Mouse (Mus musculus) yolk sac, embryonic 10.5 days (tissue): ENCODE data around the gene B4galt5.

Experiments used
- DNase-seq: peaks from one replicate; pipeline ENCODE4 v3.0.0-alpha.2; 2017; ENCODE audit warnings: low spot score

B4galt5 gene

DNA sequence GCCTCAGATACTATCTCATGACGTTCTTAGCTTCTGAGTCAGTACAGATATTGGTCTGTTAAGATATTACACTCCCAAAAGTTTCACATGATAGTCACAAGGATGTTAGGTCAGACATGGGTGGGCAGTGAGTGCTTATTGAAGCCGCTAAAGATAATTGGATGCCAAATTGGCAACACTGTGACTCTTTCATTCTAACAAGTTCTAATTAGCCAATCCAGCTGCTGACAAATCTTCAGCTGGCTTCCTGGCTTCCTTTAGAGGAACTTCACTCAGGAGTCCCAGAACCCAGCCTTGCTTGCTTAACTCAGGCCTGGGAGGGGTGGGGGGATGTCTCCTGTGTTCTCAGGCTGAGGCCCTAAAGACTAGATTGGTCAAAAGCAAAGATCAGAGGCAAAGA lies 9.5 kb upstream of the B4galt5 start:
- no peak for DNase-seq

DNA sequence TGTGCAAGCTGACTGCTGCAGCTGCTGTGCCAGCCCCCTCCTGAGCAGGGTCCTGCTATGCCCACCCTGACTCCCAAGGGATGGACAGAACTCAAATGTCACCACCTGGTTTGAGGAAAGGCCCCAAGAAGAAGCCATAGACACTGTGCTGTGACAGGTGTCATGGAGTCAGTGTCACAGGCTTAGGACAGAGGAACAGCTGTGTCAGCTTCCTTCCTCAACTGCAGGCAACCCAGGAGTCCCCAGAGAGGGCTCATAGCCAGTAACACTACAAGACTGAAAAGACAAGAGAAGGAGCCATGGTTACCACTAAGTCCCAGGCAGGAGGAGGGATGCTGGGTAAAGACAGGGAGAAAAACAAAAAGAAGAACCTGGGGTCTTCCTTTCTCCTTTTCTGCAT lies 7.9 kb upstream of the B4galt5 start:
- DNase-seq = no peak

DNA sequence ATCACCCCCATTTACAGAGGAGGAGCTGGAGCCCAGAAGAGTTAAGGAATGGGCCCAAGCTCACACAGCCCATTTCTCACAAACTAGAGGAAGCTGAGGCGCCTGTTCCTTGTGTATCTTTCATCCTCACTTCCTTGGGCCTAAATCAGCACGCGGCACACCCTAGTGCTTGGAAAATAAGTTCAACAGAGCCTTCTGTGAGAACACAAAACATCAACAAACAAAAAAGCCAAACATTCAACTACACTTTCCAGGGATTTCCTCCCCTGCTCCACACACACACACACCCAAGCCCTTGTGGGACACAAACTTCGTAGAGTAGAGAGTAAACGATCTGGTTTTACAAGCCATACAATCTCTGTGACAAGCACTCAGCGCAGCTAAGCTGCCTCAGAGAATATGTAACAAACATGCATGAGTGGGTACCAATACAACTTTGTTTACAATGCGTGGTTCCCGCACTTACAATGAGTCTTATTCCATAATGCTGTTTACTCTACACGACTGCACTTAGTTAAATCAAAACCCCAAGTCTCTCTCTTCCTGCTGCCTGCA lies 5.7 kb upstream of the B4galt5 start:
- no peak for DNase-seq

DNA sequence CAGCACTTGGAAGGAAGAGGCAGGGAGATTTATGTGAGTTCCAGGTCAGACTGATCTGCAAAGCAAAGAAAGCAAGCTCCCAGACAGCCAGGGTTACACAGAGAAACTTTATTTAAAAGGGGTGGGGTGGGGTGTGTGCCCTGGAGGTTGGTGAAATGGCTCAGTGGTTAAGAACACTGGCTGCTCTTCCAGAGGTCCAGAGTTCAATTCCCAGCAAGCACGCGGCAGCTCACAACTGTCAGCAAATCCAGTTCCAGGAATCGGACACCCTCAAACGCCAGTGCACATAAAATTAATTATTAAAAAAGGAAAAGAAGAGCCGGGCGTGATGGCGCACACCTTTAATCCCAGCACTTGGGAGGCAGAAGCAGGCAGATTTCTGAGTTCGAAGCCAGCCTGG lies 5.1 kb upstream of the B4galt5 start:
- DNase-seq = peak; percentile 74

DNA sequence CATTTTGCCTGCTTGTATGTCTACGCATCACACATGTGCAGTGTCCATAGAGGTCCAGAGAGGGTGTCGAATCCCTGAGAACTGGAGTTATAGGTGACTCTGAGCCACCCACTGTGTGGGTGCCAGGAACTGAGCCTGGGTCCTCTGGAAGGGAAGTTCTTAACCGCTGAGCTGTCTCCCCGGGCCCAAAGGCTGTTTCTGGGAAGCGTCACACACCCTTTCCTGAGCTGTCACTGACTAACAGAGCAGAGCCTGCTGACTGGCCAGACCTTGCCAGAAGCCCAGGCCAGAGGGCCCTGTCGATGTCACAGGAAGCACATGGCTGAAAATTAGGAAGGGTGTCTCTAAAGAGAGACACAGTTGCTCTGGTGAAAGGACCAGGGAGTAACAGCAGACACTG lies 3.5 kb upstream of the B4galt5 start:
- no peak for DNase-seq

DNA sequence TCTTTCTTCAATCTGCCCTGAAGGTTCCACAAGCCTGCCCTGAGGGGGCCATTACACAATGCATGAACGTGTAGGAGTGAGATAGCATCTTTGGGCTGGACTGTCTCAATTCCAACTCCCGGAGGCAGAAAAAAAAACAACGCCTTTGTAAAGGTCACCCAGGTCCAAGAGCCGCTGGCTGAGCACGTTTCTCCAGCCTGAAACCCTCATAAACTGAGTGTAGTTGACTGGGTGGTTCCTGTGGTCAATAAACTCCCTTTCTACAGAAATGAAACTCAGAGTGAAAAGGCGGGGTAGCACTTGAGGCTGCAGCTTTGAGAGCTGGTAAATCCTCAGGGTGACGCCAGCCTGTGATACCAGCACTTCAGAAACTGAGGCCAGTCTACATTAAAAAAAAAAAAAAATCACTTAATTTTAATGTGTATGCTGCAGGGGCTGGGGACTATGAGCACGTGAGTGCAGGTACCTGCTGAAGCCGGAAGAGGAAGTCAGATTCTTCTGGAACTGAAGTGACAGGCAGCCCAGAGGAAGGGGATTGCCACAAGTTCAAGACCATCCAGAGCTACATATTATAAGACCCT lies 2.5 kb upstream of the B4galt5 start:
- peak; percentile 74 for DNase-seq

DNA sequence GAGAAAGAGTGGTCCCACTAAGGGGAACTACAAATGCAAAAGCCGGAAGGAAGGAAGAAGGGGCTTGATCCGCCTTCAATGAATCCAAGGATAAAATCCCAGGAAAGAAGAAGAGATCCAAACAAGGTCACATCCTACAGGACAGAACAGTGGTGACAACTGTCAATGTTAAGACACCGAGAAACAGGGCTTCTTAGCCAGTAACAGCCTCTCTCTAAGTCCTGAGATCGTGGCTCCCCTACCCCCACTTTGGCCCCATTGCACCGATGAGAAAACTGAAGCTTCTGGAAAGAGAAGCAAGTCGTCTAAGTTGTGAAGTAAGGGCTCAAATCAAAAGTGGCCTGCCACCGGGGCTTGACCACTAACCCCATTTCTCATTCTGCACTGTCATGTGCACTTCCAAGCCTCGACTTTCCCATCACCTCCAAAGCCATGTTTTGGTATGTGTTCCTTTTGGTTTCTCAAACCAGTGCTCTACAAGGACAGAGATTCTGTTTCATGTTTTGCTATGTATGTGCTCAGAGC lies 1.2 kb upstream of the B4galt5 start:
- DNase-seq = no peak

DNA sequence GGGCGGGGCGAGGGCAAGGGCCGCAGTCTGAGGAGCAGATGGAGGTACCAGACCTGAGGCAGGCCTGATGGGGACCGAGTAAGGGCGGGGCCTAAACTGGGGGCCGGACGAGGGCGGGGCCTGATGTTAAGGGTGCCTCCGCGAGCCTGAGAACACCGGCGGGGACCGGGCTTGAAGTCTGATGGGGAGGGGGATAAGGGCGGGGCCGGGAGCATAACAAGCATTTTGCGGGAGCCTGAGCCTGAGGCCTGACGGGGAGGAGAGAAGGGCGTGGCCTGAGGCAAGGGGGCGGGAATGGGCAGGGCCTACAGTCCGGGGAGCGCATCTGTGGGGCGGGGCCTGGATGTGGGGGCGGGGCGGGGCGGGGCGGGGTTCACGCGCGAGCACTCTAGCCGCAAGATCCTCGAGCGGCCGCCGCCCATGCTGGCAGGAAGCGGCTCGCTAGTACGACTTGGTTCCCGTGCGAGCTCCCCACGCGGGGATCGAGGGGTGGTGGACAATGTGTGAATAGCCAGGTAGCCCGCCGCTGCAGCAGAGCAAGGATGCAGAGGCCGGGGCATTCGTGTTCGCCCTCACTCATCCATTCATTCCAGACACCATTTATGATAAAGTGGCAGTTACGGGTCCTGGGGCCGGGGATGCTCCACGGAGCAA lies 427 bp upstream of the B4galt5 start:
- peak; percentile 100 for DNase-seq

DNA sequence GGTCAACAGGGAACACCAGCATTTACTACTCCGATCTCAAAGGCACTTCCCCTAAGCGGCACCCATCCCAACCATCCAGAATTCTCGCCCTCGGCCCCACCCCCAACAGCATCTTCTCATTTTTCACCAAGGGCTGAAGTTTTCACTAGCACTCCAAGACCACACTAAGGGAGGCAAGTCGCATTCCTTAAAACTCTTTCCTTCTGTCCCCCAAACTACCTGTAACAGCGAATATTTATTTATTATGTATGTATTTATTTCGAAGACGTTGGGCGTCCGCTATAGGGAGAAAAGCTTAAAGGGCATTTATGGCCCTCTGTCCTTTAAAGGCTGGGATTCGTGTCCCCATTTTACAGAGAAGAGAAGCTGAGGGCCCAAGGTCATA lies 1.0 kb downstream of the B4galt5 start:
- peak; percentile 52 for DNase-seq

DNA sequence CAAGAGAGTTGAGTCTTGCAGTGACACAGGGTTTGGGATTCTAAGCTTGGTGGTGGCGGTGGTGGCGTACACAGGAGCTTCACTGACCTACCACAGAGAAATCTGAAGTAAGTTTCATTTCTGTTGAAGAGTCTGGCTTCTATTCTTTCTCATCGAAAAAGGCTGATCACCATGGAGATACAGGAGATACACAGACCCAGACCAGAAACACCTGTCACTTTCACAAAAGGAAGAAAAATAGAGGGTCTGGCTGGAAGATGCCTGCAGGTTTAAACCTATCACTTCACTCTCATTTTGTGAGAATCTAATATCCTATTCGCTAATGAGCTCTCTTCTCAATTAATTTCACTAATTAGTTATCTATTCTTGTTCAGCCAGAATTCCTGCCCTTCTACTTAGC lies 1.6 kb downstream of the B4galt5 start:
- no peak for DNase-seq

DNA sequence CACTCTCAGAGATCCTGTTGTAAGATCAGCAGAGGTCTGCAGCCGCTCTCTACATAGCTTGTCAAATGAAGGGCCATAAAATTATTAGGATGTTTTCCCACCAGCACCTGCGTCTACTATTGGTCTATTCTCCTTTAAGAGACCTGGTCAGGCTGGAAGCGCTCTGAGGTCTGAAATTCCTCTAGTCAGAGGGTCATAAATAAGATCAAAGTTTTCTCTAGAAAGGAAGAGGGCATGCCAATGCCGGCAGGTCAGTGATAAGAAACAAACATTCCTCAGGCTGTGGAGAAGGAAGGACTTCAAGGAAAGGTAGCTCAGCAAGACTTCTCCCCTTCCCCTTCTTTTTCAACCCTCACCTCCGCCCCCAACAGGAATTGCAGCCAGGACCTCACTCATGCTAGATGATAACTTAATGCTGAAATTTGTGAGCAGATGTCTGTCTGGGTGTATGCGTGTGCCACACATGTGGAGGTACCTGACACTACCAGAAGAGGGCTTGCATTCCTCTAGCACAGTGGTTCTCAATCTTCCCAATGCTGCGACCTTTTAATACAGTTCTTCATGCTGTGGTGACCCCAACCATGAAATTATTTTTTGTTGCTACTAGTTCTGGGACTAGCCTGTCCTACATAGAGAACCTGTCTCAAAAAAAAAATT lies 3.3 kb downstream of the B4galt5 start:
- peak; percentile 75 for DNase-seq

DNA sequence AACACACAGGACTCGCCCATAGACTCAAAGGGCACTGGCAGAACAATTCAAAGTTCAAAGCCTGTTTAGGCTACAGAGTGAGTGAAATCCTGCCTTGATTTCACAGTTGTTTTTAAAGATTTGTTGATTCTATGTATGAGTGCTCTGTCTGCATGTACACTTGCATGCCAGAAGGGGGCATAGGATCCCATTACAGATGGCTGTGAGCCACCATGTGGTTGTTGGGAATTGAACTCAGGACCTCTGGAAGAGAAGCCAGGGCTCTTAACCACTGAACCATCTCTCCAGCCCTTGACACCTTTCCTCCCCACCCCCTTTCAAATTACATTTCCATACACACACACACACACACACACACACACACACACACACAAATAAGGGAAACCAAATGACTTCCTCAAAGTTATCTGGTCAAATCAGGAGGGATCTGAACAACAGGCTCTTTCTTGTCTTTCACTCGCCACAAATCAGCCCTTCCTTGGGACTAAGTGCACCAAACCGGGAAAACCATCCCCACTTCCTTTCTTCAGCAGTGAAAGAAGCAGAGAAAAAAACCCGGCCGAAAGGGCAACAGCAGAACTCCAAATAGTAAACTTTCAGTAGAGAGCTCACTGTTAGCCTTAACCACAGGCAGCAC lies 4.0 kb downstream of the B4galt5 start:
- no peak for DNase-seq

DNA sequence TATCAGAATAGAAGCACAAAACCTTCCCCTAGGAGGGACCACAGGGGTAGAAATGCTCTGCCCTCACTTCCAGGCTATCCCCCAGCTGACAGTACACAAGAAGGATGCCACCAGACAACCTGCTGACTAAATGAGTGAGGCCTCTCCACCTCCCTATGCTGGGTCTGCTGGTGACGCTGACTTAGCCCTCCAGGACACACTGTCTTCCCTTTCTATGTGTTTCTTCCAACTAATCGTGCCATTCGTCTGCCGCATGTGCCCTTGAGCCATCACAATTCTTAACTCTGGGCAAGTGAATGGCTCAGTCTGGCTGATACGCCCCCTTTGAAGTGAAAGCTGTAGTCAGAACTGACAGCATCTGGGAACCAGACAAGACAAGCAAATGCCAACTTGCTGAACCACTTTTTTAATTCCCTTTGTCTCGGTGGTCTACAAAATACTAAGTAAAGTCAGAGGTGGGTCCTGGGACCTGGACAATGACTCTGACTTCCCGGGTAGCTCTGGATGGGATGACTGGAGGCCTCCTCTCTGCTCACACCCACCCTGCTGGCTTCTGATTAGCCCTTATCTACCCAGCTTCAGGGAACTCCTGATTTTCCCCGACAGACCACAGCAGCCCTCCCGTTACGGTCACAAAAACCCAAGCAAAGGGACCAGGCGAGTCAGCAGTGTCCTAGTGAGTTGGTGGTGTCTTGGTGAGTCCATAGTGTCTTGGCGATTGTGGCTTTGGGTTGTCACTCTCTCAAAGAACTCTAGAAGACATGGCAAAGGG lies 5.4 kb downstream of the B4galt5 start:
- DNase-seq = no peak

DNA sequence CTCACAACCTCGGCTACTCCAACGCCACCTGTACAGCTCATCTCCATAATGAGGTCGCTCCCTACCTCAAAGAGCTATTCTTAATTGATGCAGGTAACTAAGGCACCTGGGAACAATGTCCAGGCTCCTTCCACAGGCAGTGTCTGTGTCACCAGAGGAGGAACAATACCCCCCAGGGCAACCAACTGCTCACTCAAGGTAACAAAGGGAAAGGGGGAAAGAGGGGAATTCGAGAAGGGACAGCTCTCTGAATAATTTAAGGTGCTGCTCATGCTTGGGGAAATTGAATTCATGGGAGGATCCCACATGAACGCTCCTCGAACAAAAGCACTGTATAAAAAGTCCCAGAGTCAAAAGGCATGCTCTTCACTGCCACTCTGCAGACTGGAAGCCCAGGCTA lies 6.1 kb downstream of the B4galt5 start:
- no peak for DNase-seq

DNA sequence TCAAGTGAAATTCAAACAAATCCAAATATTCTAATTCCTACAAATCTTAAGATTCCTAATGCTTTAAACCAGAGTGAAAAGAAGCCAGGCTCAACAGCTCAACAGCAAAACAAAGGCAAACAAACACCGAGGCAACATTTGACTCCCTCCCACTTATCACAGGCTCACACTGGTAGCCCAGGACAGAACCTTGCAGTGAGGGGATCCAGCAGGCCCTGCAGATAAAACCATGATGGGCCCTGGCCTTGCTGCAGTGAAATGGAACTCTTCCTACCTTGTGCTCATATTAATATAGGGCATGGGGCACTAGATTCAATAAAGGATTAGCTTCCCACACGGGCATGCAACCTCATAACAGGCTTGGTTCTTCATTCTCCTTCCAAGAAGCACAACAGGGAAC lies 11.4 kb downstream of the B4galt5 start:
- DNase-seq = no peak

DNA sequence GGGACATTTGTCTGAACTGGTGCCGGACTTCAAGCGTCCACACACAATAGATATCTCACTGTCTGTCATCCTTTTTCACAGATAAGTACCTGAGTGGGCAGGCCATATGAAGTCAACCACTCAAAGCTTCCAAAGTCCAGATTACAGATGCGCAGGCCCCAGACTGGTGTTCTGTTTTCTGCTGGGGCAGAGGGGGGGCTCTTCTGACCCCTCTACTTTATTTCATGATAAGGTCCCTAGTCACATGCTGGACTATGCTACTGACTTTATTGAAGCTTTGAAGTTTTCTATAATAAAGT lies 11.8 kb downstream of the B4galt5 start:
- no peak for DNase-seq

DNA sequence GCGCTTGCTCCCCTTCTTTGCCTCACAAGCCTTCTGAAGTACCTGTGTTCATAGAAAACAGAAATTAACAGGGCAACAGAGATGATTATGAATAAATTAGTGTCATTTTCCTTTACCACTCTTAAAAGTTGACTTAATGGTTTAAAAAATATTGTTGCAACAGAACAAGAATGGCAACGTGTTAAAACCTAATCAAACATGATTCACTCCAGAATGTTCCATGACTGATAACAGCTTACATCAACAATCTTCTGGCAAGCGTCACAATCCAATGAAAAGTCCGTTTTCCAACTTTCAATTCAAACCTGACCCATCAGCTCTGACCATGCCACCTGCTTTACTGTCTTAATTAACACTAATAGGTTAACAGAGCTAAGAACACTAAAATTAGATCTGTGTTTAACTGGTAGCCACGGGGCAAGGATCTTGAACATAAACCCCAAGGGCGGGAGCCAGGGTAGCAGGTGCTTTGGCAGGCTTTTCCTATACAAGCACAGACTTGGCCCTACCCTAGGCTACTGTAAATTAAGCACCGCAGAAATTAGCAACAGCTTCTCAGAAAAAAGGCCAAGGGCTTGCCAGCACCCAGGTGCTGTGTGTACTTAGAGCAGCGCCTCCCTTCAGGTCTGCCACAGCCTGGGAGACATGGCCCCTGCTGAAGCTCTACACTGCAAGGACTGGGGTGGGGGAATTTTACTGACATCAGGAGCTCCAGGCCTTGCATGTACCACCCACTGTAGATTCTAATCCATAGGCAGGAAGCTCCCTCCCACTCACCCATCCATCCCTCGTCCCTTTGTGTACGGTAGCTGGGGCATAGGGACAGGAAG lies 12.4 kb downstream of the B4galt5 start:
- DNase-seq = no peak

DNA sequence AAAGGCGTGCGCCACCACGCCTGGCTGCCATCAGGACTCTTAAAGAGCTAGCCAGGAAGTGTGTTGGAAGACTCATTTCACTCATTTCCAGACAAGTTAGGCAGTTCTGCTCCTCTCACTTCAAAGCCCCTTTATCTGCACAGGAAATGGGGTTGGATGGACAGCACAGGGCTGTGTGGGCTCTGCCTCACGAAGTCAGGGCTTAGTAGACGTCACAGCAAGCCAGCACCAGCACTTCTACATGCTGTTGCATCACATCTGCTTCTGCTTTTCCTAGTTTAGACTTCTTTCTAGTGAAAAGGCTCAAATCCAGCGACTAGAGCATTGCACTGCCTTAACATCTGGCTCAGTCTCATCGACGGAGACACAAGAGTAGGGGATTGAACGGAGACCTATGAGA lies 13.9 kb downstream of the B4galt5 start:
- DNase-seq = no peak

DNA sequence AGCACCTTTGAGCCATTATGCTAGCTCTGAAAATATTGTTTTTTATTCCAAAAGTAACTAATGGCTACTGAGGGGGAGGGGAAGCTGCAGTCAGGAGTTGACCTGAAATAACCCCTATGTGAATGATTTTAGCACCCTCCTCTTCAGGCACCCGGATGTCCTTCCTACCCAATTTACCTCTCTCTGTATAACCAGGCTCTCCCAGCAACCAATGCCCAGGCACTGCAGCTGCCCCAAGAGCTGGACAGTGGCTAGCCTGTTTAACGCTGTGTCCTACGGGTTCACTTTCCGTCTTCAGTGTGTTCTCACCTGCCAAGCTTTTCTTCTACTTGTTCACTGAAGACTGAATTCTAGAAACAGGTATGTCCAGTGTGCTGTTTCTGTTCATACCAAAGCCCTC lies 14.7 kb downstream of the B4galt5 start:
- no peak for DNase-seq

DNA sequence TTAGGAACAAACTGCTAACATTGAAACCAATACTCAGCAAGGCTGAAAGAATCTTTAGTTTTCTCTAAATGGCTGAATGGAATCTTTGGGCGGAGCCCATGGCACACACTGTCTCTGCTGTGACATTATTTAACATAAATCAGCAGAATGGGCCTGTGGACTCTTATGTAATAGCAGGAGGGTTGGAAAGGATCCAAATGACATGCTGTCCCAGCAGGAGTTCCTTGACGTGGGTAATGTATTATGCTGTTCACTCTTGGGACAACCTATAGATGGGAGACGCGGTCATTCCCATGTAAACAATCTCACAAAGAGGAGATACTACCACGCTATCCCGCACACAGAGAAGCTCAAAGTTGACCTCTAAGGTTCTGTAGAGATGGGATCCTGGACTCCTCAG lies 15.5 kb downstream of the B4galt5 start:
- DNase-seq = no peak

DNA sequence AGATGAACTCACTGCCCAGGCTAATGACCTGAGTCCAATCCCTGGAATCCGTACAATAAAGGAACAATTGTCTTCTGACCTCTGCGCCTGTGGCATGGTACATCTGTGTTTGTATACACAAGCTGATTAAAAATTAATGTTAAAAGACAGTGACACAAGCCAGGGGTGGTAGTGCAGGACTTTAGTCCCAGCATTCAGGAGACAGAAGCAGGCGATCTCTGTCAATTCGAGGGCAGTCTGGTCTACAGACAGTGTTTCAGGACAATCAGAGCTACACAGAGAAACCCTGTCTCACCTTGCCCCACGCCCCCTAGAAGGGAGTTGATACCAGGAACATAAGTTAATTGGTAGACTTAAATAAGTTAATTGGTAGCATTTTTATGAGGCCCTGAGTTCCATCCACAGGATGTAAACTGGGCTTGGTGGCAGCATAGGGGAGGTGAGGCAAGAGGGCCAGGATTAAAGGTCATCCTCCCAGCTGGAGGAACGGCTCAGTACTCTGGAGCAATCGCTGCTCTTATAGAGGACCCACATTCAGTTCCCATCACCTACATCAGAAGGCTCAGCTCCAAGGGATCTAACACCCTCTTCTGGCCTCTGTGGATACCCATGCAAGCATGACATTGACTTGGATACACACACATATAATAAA lies 16.5 kb downstream of the B4galt5 start:
- peak; percentile 71 for DNase-seq
